Mouse (Mus musculus) midbrain, embryonic 14.5 days (tissue): ENCODE results near the gene Hoxa5. TPM values are rescaled to one million over a fixed set of nuclear protein-coding genes. Genes with fewer than 3 reads are reported as not detected.

Source experiments
- ATAC-seq: fragments of 200-750 bp; cut with Nextera tagmentation; 2 replicates; pipeline ENCODE4 v1.8.0; 2017; ENCODE audit warnings: moderate number of reproducible peaks, moderate library complexity; ENCODE audit not compliant: low FRiP score, low TSS enrichment
- DNase-seq: peaks from one replicate; pipeline ENCODE4 v3.0.0-alpha.2; 2015
- H3K27ac ChIP-seq: fragments of 300-500 bp; sonication (generic); replicated peaks from 2 replicates; pipeline ENCODE4 v1.5.1; 2014; ENCODE audit warnings: mild to moderate bottlenecking, low read depth, low read length, moderate library complexity
- H3K27me3 ChIP-seq: fragments of 300-500 bp; sonication (generic); 2 replicates; pipeline ENCODE4 v1.6.1; 2014; ENCODE audit warnings: low read length, control low read depth, mixed read lengths; ENCODE audit not compliant: control insufficient read depth, insufficient read depth
- H3K36me3 ChIP-seq: fragments of 300-500 bp; sonication (generic); 2 replicates; pipeline ENCODE4 v1.6.1; 2014; ENCODE audit warnings: low read length, control low read depth; ENCODE audit not compliant: control insufficient read depth, insufficient read depth
- H3K4me1 ChIP-seq: fragments of 300-500 bp; sonication (generic); 2 replicates; pipeline ENCODE4 v1.6.1; 2014; ENCODE audit warnings: mild to moderate bottlenecking, antibody characterized with exemption, low read length, control low read depth; ENCODE audit not compliant: control insufficient read depth, insufficient read depth
- H3K4me2 ChIP-seq: fragments of 300-500 bp; sonication (generic); 2 replicates; pipeline ENCODE4 v1.6.1; 2014; ENCODE audit warnings: mild to moderate bottlenecking, low read length, moderate library complexity
- H3K4me3 ChIP-seq: fragments of 300-500 bp; sonication (generic); replicated peaks from 2 replicates; pipeline ENCODE4 v1.5.1; 2014; ENCODE audit warnings: low read depth, low read length
- H3K9ac ChIP-seq: fragments of 300-500 bp; sonication (generic); replicated peaks from 2 replicates; pipeline ENCODE4 v1.6.1; 2014; ENCODE audit warnings: mild to moderate bottlenecking, low read length, moderate library complexity
- H3K9me3 ChIP-seq: fragments of 300-500 bp; sonication (generic); 2 replicates; pipeline ENCODE4 v1.6.1; 2016; ENCODE audit warnings: low read length, control low read depth, mixed read lengths; ENCODE audit not compliant: control insufficient read depth
- WGBS: fragments of 180-500 bp; shearing (Covaris S2); extraction: QIAGEN DNeasy Blood & Tissue Kit; methylation state at CpG from one replicate; pipeline ENCODE4 v1.1.7; 2014; 5-methylcytosine and 5-hydroxymethylcytosine counted together
- polyA plus RNA-seq: library from polyadenylated mRNA; unstranded; fragments of >200 nt; fragmentation: Nextera tagmentation; extraction: Ambion mirVana; gene quantifications from 2 replicates; pipeline ENCODE4 v1.2.1, GENCODE M21; 2014

The Hoxa5 gene
- polyA plus RNA-seq, 1 experiment from 2014 or later = not detected

- Histone ChIP-seq H3K4me1 (no peaks in the 10 kb centered on the region), H3K36me3 (no peaks in the 10 kb centered on the region), H3K27me3 (peaks cover 100% of the 10 kb centered on the region), H3K27ac (no peak overlapping the region), H3K4me2 (no peak overlapping the region), H3K9me3 (no peaks in the 10 kb centered on the region), H3K9ac (no peak overlapping the region), H3K4me3 (no peak overlapping the region)
- no peak for DNase-seq
- 2% methylated on average over 11 of the region's 11 CpGs for WGBS
- no peak for ATAC-seq
Observed at GRCm38 (mm10) chr6:52180213-52180710, 24.1 kb downstream of the Hoxa5 start.

DNA sequence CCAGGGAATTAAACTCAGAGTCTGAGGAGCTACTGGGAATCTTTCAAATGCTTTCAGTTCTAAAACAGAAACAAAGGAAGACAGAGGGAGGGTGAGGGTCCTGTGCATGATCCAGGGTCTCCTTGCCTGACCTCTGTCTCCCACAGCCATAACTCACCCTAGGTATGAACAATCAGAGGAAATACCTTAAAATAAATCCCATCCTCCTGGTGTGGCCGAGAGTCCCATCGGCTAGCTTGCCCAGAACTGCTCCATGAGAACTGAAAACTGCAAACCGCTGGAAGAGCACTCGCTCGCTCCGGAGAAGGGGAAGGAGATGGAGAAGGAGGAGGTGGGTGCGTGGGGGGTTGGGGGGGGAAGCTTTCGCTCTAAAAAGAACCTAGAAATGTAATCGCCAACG lies 24.7 kb downstream of the Hoxa5 start:
- H3K27me3 ChIP-seq = peaks cover 100% of the 10 kb centered on the region
- DNase-seq = no peak
- under 1% methylated on average over 10 of the region's 10 CpGs for whole genome bisulfite sequencing
- no peaks in the 10 kb centered on the region for H3K36me3 ChIP-seq
- no peaks in the 10 kb centered on the region for H3K9me3 ChIP-seq
- no peaks in the 10 kb centered on the region for H3K4me1 ChIP-seq
- no peak overlapping the region for H3K9ac ChIP-seq
- H3K4me2 ChIP-seq = no peak overlapping the region
- no peak overlapping the region for H3K4me3 ChIP-seq
- H3K27ac ChIP-seq = no peak overlapping the region
- ATAC-seq = no peak

DNA sequence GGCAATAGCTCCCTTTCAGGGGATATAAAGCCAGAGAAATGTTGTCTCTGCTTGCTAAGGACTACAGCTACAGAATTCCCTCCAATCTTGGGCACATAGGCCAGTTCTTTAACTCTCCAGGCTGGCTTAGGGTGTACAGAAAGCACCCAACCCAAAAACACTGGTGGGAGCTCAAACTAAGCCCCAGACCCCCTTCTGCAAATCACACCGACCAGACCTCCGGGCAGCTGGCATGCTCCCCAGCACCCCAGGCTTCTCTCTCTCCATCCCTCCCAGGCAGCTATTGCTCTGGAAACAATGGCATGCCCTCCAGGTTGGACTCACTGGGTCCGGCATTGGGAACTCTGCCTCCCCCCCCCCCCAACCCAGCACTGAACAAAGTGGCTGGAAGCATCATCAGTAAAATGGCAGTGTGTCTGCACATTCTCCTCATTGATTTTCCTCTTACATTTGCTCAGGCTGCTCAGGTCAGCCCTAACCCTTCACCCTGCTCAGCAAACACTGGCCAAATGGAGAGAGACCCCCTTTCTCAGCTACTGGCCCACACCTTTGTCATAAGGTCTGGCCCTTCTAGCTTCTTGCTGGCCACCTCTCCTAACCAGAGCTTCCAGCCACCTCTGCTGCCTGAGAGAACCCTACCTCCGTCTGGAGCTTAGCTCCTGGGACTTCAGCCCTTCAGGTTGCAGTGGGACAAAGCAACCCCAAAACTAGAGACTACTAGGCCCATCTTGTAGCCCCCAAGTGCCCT lies 25.3 kb downstream of the Hoxa5 start:
- 1% methylated on average over 4 of the region's 4 CpGs for WGBS
- H3K27ac ChIP-seq = no peak overlapping the region

GRCm38 (mm10) chr6:52177806-52178205 lies 26.6 kb downstream of the Hoxa5 start:
- Histone ChIP-seq H3K27ac (no peak overlapping the region), H3K9me3 (no peaks in the 10 kb centered on the region), H3K4me3 (no peak overlapping the region), H3K4me2 (no peak overlapping the region), H3K36me3 (no peaks in the 10 kb centered on the region), H3K4me1 (no peaks in the 10 kb centered on the region), H3K9ac (no peak overlapping the region), H3K27me3 (peaks cover 99% of the 10 kb centered on the region)
- ATAC-seq (no peak), DNase-seq (no peak)
- WGBS = 1% methylated on average over 9 of the region's 9 CpGs

More for the DNA sequence above, 25.3 kb downstream of the Hoxa5 start:
- no peaks in the 10 kb centered on the region for H3K36me3 ChIP-seq
- ATAC-seq (no peak), DNase-seq (no peak)
- H3K4me3 ChIP-seq = no peak overlapping the region
- no peaks in the 10 kb centered on the region for H3K9me3 ChIP-seq
- H3K4me2 ChIP-seq = no peak overlapping the region
- peaks cover 99% of the 10 kb centered on the region for H3K27me3 ChIP-seq
- H3K4me1 ChIP-seq = no peaks in the 10 kb centered on the region
- no peak overlapping the region for H3K9ac ChIP-seq

GRCm38 (mm10) chr6:52177061-52177735 lies 27.2 kb downstream of the Hoxa5 start, which contains the start of gene 5730596B20Rik:
Gene 5730596B20Rik, plus strand, starts transcription at chr6:52177498.
- Histone ChIP-seq H3K27ac (no peak within 1 kb of the TSS), H3K27me3 (peaks cover 99% of the 10 kb centered on the region), H3K36me3 (no peaks in the 10 kb centered on the region), H3K4me2 (no peak within 1 kb of the TSS), H3K9ac (no peak within 1 kb of the TSS), H3K4me1 (no peaks in the 10 kb centered on the region), H3K4me3 (no peak within 1 kb of the TSS), H3K9me3 (no peaks in the 10 kb centered on the region)
- whole genome bisulfite sequencing = under 1% methylated on average over 36 of the region's 36 CpGs
- ATAC-seq (no peak), DNase-seq (no peak)

DNA sequence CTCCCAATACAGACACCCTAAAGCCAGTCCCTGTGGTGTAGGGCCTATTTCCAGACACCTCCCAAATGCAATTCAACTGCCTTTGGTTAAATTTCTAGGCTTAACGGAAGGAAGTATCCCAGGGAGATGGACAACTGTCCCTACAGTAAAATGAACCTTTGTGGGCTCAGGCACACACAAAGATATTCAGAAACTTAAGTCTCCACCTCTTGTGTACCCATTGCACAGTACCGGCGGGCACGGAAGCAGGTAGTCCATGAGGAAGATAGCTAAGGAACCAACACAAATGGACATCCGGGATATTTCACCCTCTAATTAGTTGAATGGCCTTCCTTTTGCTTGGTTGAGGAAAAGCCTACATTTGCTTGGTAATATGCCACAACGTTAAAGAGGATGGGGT lies 28.0 kb downstream of the Hoxa5 start:
- Histone ChIP-seq H3K4me2 (no peak overlapping the region), H3K36me3 (no peaks in the 10 kb centered on the region), H3K4me1 (no peaks in the 10 kb centered on the region), H3K9me3 (no peaks in the 10 kb centered on the region), H3K27me3 (peaks cover 99% of the 10 kb centered on the region), H3K9ac (no peak overlapping the region), H3K4me3 (no peak overlapping the region), H3K27ac (no peak overlapping the region)
- ATAC-seq (no peak), DNase-seq (no peak)
- WGBS = 2% methylated on average over 6 of the region's 6 CpGs

DNA sequence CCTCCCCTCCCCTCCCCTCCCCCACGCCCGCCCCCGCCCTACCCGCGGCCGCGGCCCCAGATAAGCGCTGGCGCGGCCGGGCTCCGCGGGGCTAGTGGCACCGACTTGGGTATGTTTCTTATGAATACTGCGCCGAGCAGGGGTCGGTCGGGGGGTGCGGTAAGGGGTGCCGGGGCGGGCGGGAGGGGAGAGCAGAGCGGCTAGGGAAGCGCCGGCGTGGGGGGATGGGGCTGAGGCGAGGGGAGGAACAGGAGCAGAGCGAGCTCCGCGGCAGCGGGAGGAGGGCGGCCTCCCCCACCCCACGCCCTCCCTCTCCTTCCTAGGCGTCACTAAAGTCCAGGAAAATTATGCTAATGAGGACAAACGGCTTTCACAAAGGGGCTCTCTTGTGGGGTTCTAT lies 28.5 kb downstream of the Hoxa5 start:
- Histone ChIP-seq H3K27me3 (peaks cover 99% of the 10 kb centered on the region), H3K27ac (no peak overlapping the region), H3K9ac (no peak overlapping the region), H3K4me3 (no peak overlapping the region), H3K4me1 (no peaks in the 10 kb centered on the region), H3K4me2 (no peak overlapping the region), H3K9me3 (no peaks in the 10 kb centered on the region), H3K36me3 (no peaks in the 10 kb centered on the region)
- 2% methylated on average over 29 of the region's 35 CpGs for WGBS
- ATAC-seq (no peak), DNase-seq (no peak)

DNA sequence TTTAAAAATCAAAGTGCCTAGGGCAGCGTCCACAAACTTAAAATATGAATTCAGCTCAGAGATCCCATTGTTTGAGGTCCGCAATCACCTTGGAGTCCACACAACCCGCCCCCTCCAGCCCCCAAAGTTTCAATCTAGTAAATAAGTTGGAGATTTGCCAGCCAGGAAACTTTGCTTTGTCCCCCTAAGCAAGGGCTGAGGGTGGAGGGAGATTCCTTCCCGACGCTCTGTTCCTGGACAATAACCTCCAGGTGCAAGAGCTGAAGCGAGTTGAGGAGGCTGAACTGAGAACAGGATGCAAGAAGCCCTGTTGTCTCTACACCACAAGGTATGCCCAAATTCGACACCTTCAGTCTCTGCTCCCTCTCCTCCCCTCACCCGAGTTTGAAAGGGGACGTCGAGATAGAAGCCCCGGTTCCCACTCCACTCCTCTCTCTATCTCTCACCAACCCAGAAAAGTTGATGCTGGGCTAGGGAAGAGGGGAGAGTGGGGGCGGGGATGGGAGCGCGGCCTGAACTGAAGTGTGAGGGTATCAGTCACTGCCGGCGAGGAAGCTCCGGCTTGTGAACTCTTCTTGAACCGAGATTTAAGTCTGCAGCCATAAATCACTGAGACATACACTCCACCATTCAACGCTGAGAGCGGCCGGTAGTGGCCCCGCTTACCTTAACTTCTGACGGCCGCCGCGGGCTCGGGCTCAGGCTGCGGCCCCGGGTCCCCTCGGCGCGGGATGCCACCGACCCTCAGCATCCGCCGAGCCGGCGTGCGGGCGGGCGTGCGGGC lies 29.2 kb downstream of the Hoxa5 start:
- ATAC-seq = no peak
- Histone ChIP-seq H3K27me3 (peaks cover 99% of the 10 kb centered on the region), H3K4me1 (no peaks in the 10 kb centered on the region), H3K27ac (no peak overlapping the region), H3K9me3 (no peaks in the 10 kb centered on the region), H3K4me2 (no peak overlapping the region), H3K9ac (no peak overlapping the region), H3K4me3 (no peak overlapping the region), H3K36me3 (no peaks in the 10 kb centered on the region)
- DNase-seq = no peak
- under 1% methylated on average over 41 of the region's 41 CpGs for WGBS
